Mouse (Mus musculus) liver, embryonic 14.5 days (tissue): Measurements from ENCODE around the gene Dnal1.

Experiments
- CTCF ChIP-seq: IDR thresholded peaks from 2 replicates; pipeline ENCODE4 v1.5.1; 2016; ENCODE audit warnings: antibody characterized with exemption, low read depth, control low read depth
- EP300 ChIP-seq: IDR thresholded peaks from 2 replicates; pipeline ENCODE4 v1.6.1; 2016; ENCODE audit warnings: antibody characterized with exemption, low read depth

DNA sequence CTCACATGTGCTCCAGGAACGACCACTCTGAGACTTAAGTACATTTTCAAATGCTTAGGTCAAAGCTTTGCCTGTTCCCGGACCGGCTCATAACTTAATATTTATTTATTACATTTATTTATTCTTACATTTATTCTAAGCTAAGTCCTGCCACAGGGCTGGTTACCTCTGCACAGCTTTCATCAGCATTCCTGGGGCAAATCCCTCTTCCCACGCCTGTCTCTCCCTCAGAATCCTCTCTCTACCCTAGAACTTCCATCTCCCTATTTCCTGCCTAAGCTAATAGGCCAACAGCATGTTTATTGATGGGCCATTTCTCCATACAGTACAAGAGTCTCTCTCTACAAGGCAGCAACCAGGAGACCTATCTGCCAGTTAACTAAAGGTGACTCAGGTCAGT lies 46.4 kb upstream of the Dnal1 start:
- TF ChIP-seq CTCF (no peak), EP300 (no peak)
